Mouse (Mus musculus) MEL (cell line): Measurements from ENCODE around the gene Vti1a. TPM values are rescaled to one million over a fixed set of nuclear protein-coding genes. Genes with fewer than 3 reads are reported as not detected.

ENCODE experiments used
- DNase-seq: peaks from one replicate; pipeline ENCODE4 v3.0.0; 2011; ENCODE audit warnings: low read depth, low spot score
- H3K27ac ChIP-seq: 2 replicates; pipeline ENCODE4 v1.5.1; 2012; ENCODE audit warnings: low read depth, mild to moderate bottlenecking, control low read depth, low read length, moderate library complexity; ENCODE audit not compliant: control insufficient read depth
- H3K27me3 ChIP-seq, 2 experiments: fragments of 150-350 bp in 1 of 2; sonication (generic) in 1 of 2; 2 replicates each; pipeline ENCODE4 v1.6.1; 2012; ENCODE audit warnings: low read length in 2 of 2, mild to moderate bottlenecking in 2 of 2, improper control_type of control experiment in 1 of 2, moderate library complexity in 1 of 2; ENCODE audit not compliant: insufficient read depth in 2 of 2, control insufficient read depth in 1 of 2
- H3K36me3 ChIP-seq, 2 experiments: 2 replicates each; pipeline ENCODE4 v1.6.1; 2012 to 2014; ENCODE audit warnings: low read length in 2 of 2, improper control_type of control experiment in 1 of 2, inconsistent platforms in 1 of 2, mild to moderate bottlenecking in 1 of 2; ENCODE audit not compliant: insufficient read depth in 2 of 2, control insufficient read depth in 1 of 2
- H3K4me1 ChIP-seq, 2 experiments: fragments of 150-350 bp in 1 of 2; sonication (generic) in 1 of 2; 2 replicates each; pipeline ENCODE4 v1.6.1; 2012; ENCODE audit warnings: low read length in 2 of 2, improper control_type of control experiment in 1 of 2, mild to moderate bottlenecking in 1 of 2; ENCODE audit not compliant: insufficient read depth in 2 of 2, control insufficient read depth in 1 of 2
- H3K4me3 ChIP-seq, 2 experiments: fragments of 150-350 bp in 1 of 2; sonication (generic) in 1 of 2; 2 replicates each; pipeline ENCODE4 v1.5.1; 2012; ENCODE audit warnings: low read depth in 2 of 2, low read length in 2 of 2, mild to moderate bottlenecking in 2 of 2, moderate library complexity in 2 of 2, control low read depth in 1 of 2, improper control_type of control experiment in 1 of 2; ENCODE audit not compliant: control insufficient read depth in 1 of 2, insufficient read depth in 1 of 2
- H3K79me2 ChIP-seq: 2 replicates; pipeline ENCODE4 v1.6.1; 2012; ENCODE audit warnings: mild to moderate bottlenecking, low read length, moderate library complexity; ENCODE audit not compliant: control insufficient read depth, poor library complexity, insufficient read depth
- H3K9ac ChIP-seq: 2 replicates; pipeline ENCODE4 v1.6.1; 2012; ENCODE audit warnings: low read depth, mild to moderate bottlenecking, control low read depth, low read length, moderate library complexity; ENCODE audit not compliant: control insufficient read depth, poor library complexity, severe bottlenecking
- H3K9me3 ChIP-seq: fragments of 150-350 bp; sonication (generic); replicated peaks from 2 replicates; pipeline ENCODE4 v1.6.1; 2012; ENCODE audit warnings: mild to moderate bottlenecking, low read length, improper control_type of control experiment, moderate library complexity; ENCODE audit not compliant: insufficient read depth
- CHD1 ChIP-seq: IDR thresholded peaks from 2 replicates; pipeline ENCODE4 v1.6.1; 2012; ENCODE audit warnings: low read depth, mild to moderate bottlenecking, inconsistent platforms, low read length, improper control_type of control experiment
- CTCF ChIP-seq, 3 experiments: IDR thresholded peaks in 2 of 3; conservative IDR thresholded peaks in 1 of 3; 2 replicates each; pipeline ENCODE4 v1.5.1; 2011 to 2012; ENCODE audit warnings: low read length in 3 of 3, low read depth in 2 of 3, mild to moderate bottlenecking in 2 of 3, improper control_type of control experiment in 1 of 3, inconsistent platforms in 1 of 3, mixed read lengths in 1 of 3, moderate library complexity in 1 of 3; ENCODE audit not compliant: control insufficient read depth in 1 of 3, insufficient read depth in 1 of 3, poor library complexity in 1 of 3, severe bottlenecking in 1 of 3
- ELF1 ChIP-seq: IDR thresholded peaks from 2 replicates; pipeline ENCODE4 v1.6.1; 2014; ENCODE audit warnings: low read depth, mild to moderate bottlenecking, inconsistent platforms, low read length, improper control_type of control experiment, moderate library complexity
- EP300 ChIP-seq, 2 experiments: IDR thresholded peaks; 2 replicates each; pipeline ENCODE4 v1.6.1; 2011; ENCODE audit warnings: improper control_type of control experiment in 2 of 2, low read length in 2 of 2, low read depth in 1 of 2, mild to moderate bottlenecking in 1 of 2
- ETS1 ChIP-seq: IDR thresholded peaks from 2 replicates; pipeline ENCODE4 v1.6.1; 2012; ENCODE audit warnings: low read depth, mild to moderate bottlenecking, inconsistent platforms, low read length, improper control_type of control experiment, moderate library complexity
- GABPA ChIP-seq: IDR thresholded peaks from 2 replicates; pipeline ENCODE4 v1.6.1; 2012; ENCODE audit warnings: low read depth, mild to moderate bottlenecking, inconsistent platforms, low read length, improper control_type of control experiment, moderate library complexity
- HCFC1 ChIP-seq: IDR thresholded peaks from 2 replicates; pipeline ENCODE4 v1.6.1; 2012; ENCODE audit warnings: low read depth, mild to moderate bottlenecking, inconsistent platforms, low read length, improper control_type of control experiment, moderate library complexity
- MAFK ChIP-seq: IDR thresholded peaks from 2 replicates; pipeline ENCODE4 v1.6.1; 2011; ENCODE audit warnings: low read depth, mild to moderate bottlenecking, low read length, improper control_type of control experiment, borderline replicate concordance
- MAX ChIP-seq: IDR thresholded peaks from 2 replicates; pipeline ENCODE4 v1.6.1; 2011; ENCODE audit warnings: low read length, improper control_type of control experiment
- MEF2A ChIP-seq: IDR thresholded peaks from 2 replicates; pipeline ENCODE4 v1.6.1; 2014; ENCODE audit warnings: low read depth, mild to moderate bottlenecking, inconsistent platforms, low read length, improper control_type of control experiment; ENCODE audit not compliant: poor library complexity, insufficient replicate concordance, severe bottlenecking; ENCODE audit errors: extremely low read depth
- MXI1 ChIP-seq: IDR thresholded peaks from 2 replicates; pipeline ENCODE4 v1.6.1; 2011; ENCODE audit warnings: mild to moderate bottlenecking, low read depth, low read length, improper control_type of control experiment
- MYB ChIP-seq: IDR thresholded peaks from 2 replicates; pipeline ENCODE4 v1.6.1; 2011; ENCODE audit warnings: mild to moderate bottlenecking, low read depth, low read length, improper control_type of control experiment
- MYC ChIP-seq: IDR thresholded peaks from 2 replicates; pipeline ENCODE4 v1.6.1; 2011; ENCODE audit warnings: low read depth, mild to moderate bottlenecking, low read length, improper control_type of control experiment, moderate library complexity
- NELFE ChIP-seq: IDR thresholded peaks from 2 replicates; pipeline ENCODE4 v1.6.1; 2011; ENCODE audit warnings: low read depth, low read length, improper control_type of control experiment
- NRF1 ChIP-seq: IDR thresholded peaks from 2 replicates; pipeline ENCODE4 v1.6.1; 2014; ENCODE audit warnings: low read depth, mild to moderate bottlenecking, inconsistent platforms, low read length, improper control_type of control experiment, moderate library complexity; ENCODE audit not compliant: poor library complexity, insufficient read depth, severe bottlenecking
- POLR2AphosphoS2 ChIP-seq: IDR thresholded peaks from 2 replicates; pipeline ENCODE4 v1.6.1; 2011; ENCODE audit warnings: low read length, improper control_type of control experiment
- RAD21 ChIP-seq: IDR thresholded peaks from 2 replicates; pipeline ENCODE4 v1.6.1; 2011; ENCODE audit warnings: mild to moderate bottlenecking, low read depth, low read length, improper control_type of control experiment
- RCOR1 ChIP-seq: IDR thresholded peaks from 2 replicates; pipeline ENCODE4 v1.6.1; 2012; ENCODE audit warnings: low read depth, mild to moderate bottlenecking, inconsistent platforms, low read length, improper control_type of control experiment
- SIN3A ChIP-seq: IDR thresholded peaks from 2 replicates; pipeline ENCODE4 v1.6.1; 2012; ENCODE audit warnings: low read length, improper control_type of control experiment, inconsistent platforms
- SMC3 ChIP-seq: IDR thresholded peaks from 2 replicates; pipeline ENCODE4 v1.6.1; 2011; ENCODE audit warnings: low read depth, low read length, improper control_type of control experiment
- TBP ChIP-seq: IDR thresholded peaks from 2 replicates; pipeline ENCODE4 v1.8.0; 2011; ENCODE audit warnings: low read depth, low read length, improper control_type of control experiment
- UBTF ChIP-seq: IDR thresholded peaks from 2 replicates; pipeline ENCODE4 v1.6.1; 2012; ENCODE audit warnings: low read depth, mild to moderate bottlenecking, inconsistent platforms, low read length, improper control_type of control experiment, moderate library complexity, borderline replicate concordance; ENCODE audit not compliant: insufficient read depth
- USF1 ChIP-seq: IDR thresholded peaks from 2 replicates; pipeline ENCODE4 v1.6.1; 2014; ENCODE audit warnings: low read depth, mild to moderate bottlenecking, inconsistent platforms, low read length, improper control_type of control experiment, moderate library complexity
- USF2 ChIP-seq, 2 experiments: IDR thresholded peaks; 2 replicates each; pipeline ENCODE4 v1.6.1; 2011 to 2012; ENCODE audit warnings: improper control_type of control experiment in 2 of 2, low read length in 2 of 2, borderline replicate concordance in 1 of 2, inconsistent platforms in 1 of 2, low read depth in 1 of 2, mild to moderate bottlenecking in 1 of 2; ENCODE audit not compliant: insufficient read depth in 1 of 2
- ZC3H11A ChIP-seq: IDR thresholded peaks from 2 replicates; pipeline ENCODE4 v1.6.1; 2012; ENCODE audit warnings: low read depth, mild to moderate bottlenecking, inconsistent platforms, low read length, improper control_type of control experiment
- ZMIZ1 ChIP-seq: IDR thresholded peaks from 2 replicates; pipeline ENCODE4 v1.6.1; 2012; ENCODE audit warnings: low read depth, mild to moderate bottlenecking, inconsistent platforms, low read length, improper control_type of control experiment, moderate library complexity
- ZNF384 ChIP-seq: IDR thresholded peaks from 2 replicates; pipeline ENCODE4 v1.6.1; 2012; ENCODE audit warnings: low read depth, mild to moderate bottlenecking, inconsistent platforms, low read length, improper control_type of control experiment
- polyA plus RNA-seq, 2 experiments: library from polyadenylated mRNA; stranded (reverse) in 1 of 2; unstranded in 1 of 2; fragments of >175 nt in 1 of 2; fragments of >200 nt in 1 of 2; gene quantifications; 2 replicates each; pipeline versions ENCODE4 v1.2.1 to v1.2.4; 2012; ENCODE audit warnings: low replicate concordance in 2 of 2, low read depth in 1 of 2; ENCODE audit not compliant: insufficient read length in 2 of 2, insufficient read depth in 1 of 2, missing spikeins in 1 of 2
- total RNA-seq: library from RNA; depleted of rRNA; stranded (reverse); fragments of 300-350 nt; gene quantifications from 2 replicates; pipeline ENCODE4 v1.2.3, GENCODE M21; 2012

Vti1a gene
- total and polyA plus RNA-seq, 3 experiments = 37.2 to 119 (median 42.8) TPM

- TF ChIP-seq USF2 (IDR thresholded peaks at IDR 0.05; ENCODE audit: borderline replicate concordance in 1 of 2, insufficient read depth in 1 of 2, low read depth in 1 of 2, low read length in 2 of 2) = no peak
- no peak for TF ChIP-seq MYB
- no peak for TF ChIP-seq MYC
- no peak for TF ChIP-seq CHD1
- no peak for TF ChIP-seq MXI1
- Histone ChIP-seq H3K27me3 (no peaks in the 10 kb centered on the region), H3K9me3 (no peaks in the 10 kb centered on the region), H3K9ac (no peak overlapping the region), H3K4me3 (no peak overlapping the region), H3K79me2 (peaks cover 4% of the 10 kb centered on the region; the same call in 1 of the 2 replicates), H3K4me1 (peaks cover 2 to 10% of the 10 kb centered on the region in 2 experiments; a peak in 2 of 4 replicates), H3K27ac (no peak overlapping the region), H3K36me3 (peaks cover 9 to 18% of the 10 kb centered on the region in 2 experiments)
- DNase-seq = no peak
Measured at GRCm38 (mm10) chr19:55337664-55338063, 21.6 kb downstream of the Vti1a start.

- H3K36me3 ChIP-seq = peaks cover 9 to 18% of the 10 kb centered on the region in 2 experiments
Measured at GRCm38 (mm10) chr19:55340521-55340920, 24.4 kb downstream of the Vti1a start.

GRCm38 (mm10) chr19:55341377-55341776 is 25.3 kb downstream of the Vti1a start:
- Histone ChIP-seq H3K9ac (no peak overlapping the region), H3K36me3 (peaks cover 9 to 16% of the 10 kb centered on the region in 2 experiments), H3K27ac (peak overlapping the region; percentile 37; the same call in 1 of the 2 replicates), H3K4me1 (peaks cover 2 to 10% of the 10 kb centered on the region in 2 experiments; a peak in 2 of 4 replicates), H3K9me3 (no peaks in the 10 kb centered on the region), H3K4me3 (no peak overlapping the region), H3K79me2 (0 out of 2 replicates have a peak, but pooled peaks cover 2% of the 10 kb centered on the region), H3K27me3 (no peaks in the 10 kb centered on the region)
- TF ChIP-seq NELFE (no peak), ZMIZ1 (no peak), RAD21 (no peak), ZC3H11A (no peak), EP300 (IDR thresholded peaks at IDR 0.05; ENCODE audit: low read depth in 1 of 2, low read length in 2 of 2) (0 out of 4 replicates have a peak, but pooled peaks of 1 of the 2 experiments have one; percentile 30), CTCF (IDR thresholded peaks at IDR 0.05 in 2 of 3, conservative IDR thresholded peaks at IDR 0.05 in 1 of 3; ENCODE audit: control insufficient read depth in 1 of 3, insufficient read depth in 1 of 3, low read depth in 2 of 3, low read length in 3 of 3, poor library complexity in 1 of 3, severe bottlenecking in 1 of 3) (peak in 2 of 3 experiments; percentile 3 to 13; a peak in 1 of 6 replicates), MEF2A (no peak), MYC (no peak), ZNF384 (no peak), POLR2AphosphoS2 (no peak), NRF1 (no peak), ELF1 (no peak), SIN3A (peak; percentile 52; the same call in 1 of the 2 replicates), ETS1 (0 out of 2 replicates have a peak, but pooled peaks have one; percentile 30)
- DNase-seq = peak; percentile 21

More at GRCm38 (mm10) chr19:55340521-55340920, 24.4 kb downstream of the Vti1a start:
- no peak overlapping the region for H3K27ac ChIP-seq
- no peak for DNase-seq
- H3K27me3 ChIP-seq = no peaks in the 10 kb centered on the region
- peaks cover 2 to 10% of the 10 kb centered on the region in 2 experiments; a peak in 2 of 4 replicates for H3K4me1 ChIP-seq
- H3K4me3 ChIP-seq = no peak overlapping the region
- TF ChIP-seq SIN3A = no peak
- TF ChIP-seq POLR2AphosphoS2 = no peak
- no peak for TF ChIP-seq MEF2A
- no peak for TF ChIP-seq HCFC1
- no peak for TF ChIP-seq RCOR1
- no peak for TF ChIP-seq SMC3
- TF ChIP-seq USF1 = no peak
- TF ChIP-seq EP300 (IDR thresholded peaks at IDR 0.05; ENCODE audit: low read depth in 1 of 2, low read length in 2 of 2) = no peak
- TF ChIP-seq ZMIZ1 = no peak
- no peak for TF ChIP-seq TBP
- no peak for TF ChIP-seq ZNF384
- no peak for TF ChIP-seq UBTF
- no peak for TF ChIP-seq ETS1
- TF ChIP-seq ZC3H11A = no peak
- TF ChIP-seq GABPA = no peak
- no peak for TF ChIP-seq MAX
- TF ChIP-seq MAFK = no peak
- H3K9ac ChIP-seq = no peak overlapping the region
- peaks cover 4% of the 10 kb centered on the region; the same call in 1 of the 2 replicates for H3K79me2 ChIP-seq
- H3K9me3 ChIP-seq = no peaks in the 10 kb centered on the region
